Mouse (Mus musculus): ENCODE data around the gene Jarid2.

DNA sequence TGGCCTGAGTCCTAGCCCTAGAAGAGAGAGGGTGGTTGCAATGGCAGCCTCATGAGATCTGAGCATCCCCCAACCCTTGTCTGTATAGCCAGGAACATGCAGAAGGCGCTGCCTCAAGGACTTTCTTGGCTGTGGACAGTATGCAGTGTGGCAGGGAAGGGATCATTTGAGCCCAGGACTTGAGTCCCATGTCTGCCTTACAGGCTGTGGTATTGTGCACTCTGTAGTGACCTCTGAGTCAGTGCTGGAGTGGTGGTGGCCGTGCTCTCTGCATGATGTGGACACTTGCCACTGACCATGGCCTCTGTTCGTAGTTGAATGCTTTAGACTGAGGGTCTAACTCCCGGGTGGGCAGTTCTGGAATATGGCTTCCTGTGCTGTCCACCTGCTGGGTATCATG, 187.9 kb downstream of the Jarid2 start:
- TF ChIP-seq POLR2A (IDR thresholded peaks at IDR 0.05; ENCODE audit: insufficient read depth, low read depth, low read length) (no peak), CTCF (IDR thresholded peaks at IDR 0.05) (no peak), EP300 (IDR thresholded peaks at IDR 0.05; ENCODE audit: insufficient read depth, low read depth, low read length) (no peak)

Measured in heart, adult 2 months (tissue).